Mouse (Mus musculus) heart, embryonic 15.5 days (tissue): ENCODE measurements around the gene Nktr. TPM values are rescaled to one million over a fixed set of nuclear protein-coding genes. Genes with fewer than 3 reads are reported as not detected.

Experiments
- ATAC-seq: fragments of 200-750 bp; cut with Nextera tagmentation; replicated peaks from 2 replicates; pipeline ENCODE4 v1.8.0; 2017; ENCODE audit warnings: low read depth, moderate TSS enrichment; ENCODE audit not compliant: insufficient number of reproducible peaks, insufficient read depth, low FRiP score
- H3K27ac ChIP-seq: fragments of 300-500 bp; sonication (generic); 2 replicates; pipeline ENCODE4 v1.5.1; 2015; ENCODE audit warnings: mild to moderate bottlenecking, inconsistent platforms
- H3K27me3 ChIP-seq: fragments of 300-500 bp; sonication (generic); 2 replicates; pipeline ENCODE4 v1.6.1; 2015; ENCODE audit warnings: inconsistent platforms
- H3K36me3 ChIP-seq: fragments of 300-500 bp; sonication (generic); 2 replicates; pipeline ENCODE4 v1.6.1; 2015; ENCODE audit warnings: mild to moderate bottlenecking, inconsistent platforms
- H3K4me1 ChIP-seq: fragments of 300-500 bp; sonication (generic); replicated peaks from 2 replicates; pipeline ENCODE4 v1.6.1; 2015; ENCODE audit warnings: inconsistent platforms
- H3K4me2 ChIP-seq: fragments of 300-500 bp; sonication (generic); 2 replicates; pipeline ENCODE4 v1.6.1; 2015; ENCODE audit warnings: inconsistent platforms, mild to moderate bottlenecking, moderate library complexity
- H3K4me3 ChIP-seq: fragments of 300-500 bp; sonication (generic); 2 replicates; pipeline ENCODE4 v1.5.1; 2015; ENCODE audit warnings: mild to moderate bottlenecking, inconsistent platforms
- H3K9ac ChIP-seq: fragments of 300-500 bp; sonication (generic); 2 replicates; pipeline ENCODE4 v1.6.1; 2015; ENCODE audit warnings: mild to moderate bottlenecking, inconsistent platforms
- H3K9me3 ChIP-seq: fragments of 300-500 bp; sonication (generic); replicated peaks from 2 replicates; pipeline ENCODE4 v1.6.1; 2016; ENCODE audit warnings: inconsistent platforms
- WGBS: fragments of 180-500 bp; shearing (Covaris S2); methylation state at CpG from one replicate; pipeline ENCODE4 v1.1.7; 2015; ENCODE audit warnings: mixed read lengths; 5-methylcytosine and 5-hydroxymethylcytosine counted together
- polyA plus RNA-seq: library from polyadenylated mRNA; unstranded; fragments of >200 nt; fragmentation: Nextera tagmentation; extraction: Ambion mirVana; gene quantifications from 2 replicates; pipeline ENCODE4 v1.2.1, GENCODE M21; 2015

The Nktr gene
- polyA plus RNA-seq, 1 experiment from 2014 or later, result 46.0 TPM

DNA sequence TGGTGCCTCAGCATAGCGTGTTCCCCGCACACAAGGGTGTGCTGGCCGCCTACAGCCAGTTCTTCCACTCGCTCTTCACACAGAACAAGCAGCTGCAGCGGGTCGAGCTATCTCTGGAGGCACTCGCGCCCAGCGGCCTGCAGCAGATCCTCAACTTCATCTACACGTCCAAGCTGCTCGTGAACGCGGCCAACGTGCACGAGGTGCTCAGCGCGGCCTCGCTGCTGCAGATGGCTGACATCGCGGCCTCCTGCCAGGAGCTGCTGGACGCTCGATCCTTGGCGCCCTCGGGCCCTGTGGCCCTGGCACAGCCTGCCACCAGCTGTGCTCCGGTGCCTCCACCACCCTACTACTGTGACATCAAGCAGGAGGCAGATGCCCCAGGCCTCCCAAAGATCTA, 43.8 kb downstream of the Nktr start:
- H3K4me2 ChIP-seq, result no peak overlapping the region
- H3K9me3 ChIP-seq, result no peaks in the 10 kb centered on the region
- 85% methylated on average over 25 of the region's 25 CpGs for WGBS
- H3K27ac ChIP-seq, result no peak overlapping the region
- H3K4me1 ChIP-seq, result peaks cover 43% of the 10 kb centered on the region
- no peaks in the 10 kb centered on the region for H3K27me3 ChIP-seq
- no peak for ATAC-seq
- peaks cover 50% of the 10 kb centered on the region for H3K36me3 ChIP-seq
- H3K9ac ChIP-seq, result no peak overlapping the region
- H3K4me3 ChIP-seq, result no peak overlapping the region

DNA sequence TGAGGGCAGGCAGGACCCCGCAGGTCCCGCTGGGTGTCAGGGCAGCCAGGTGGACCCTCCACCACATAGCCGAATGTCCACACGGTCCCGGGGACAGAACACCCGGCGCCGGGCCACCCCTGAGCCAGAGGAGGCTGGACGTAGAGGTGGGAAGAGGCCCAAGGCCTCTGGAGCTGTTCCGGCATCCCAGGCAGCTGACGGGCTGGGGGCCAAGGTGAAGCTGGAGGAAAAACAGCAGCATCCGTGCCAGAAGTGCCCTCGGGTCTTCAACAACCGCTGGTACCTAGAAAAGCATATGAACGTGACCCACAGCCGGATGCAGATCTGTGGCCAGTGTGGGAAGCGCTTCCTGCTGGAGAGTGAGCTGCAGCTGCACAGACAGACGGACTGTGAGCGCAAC, 44.7 kb downstream of the Nktr start:
- 81% methylated on average over 19 of the region's 19 CpGs for WGBS
- peaks cover 59% of the 10 kb centered on the region for H3K36me3 ChIP-seq
- H3K9ac ChIP-seq, result no peak overlapping the region
- H3K9me3 ChIP-seq, result no peaks in the 10 kb centered on the region
- H3K4me2 ChIP-seq, result no peak overlapping the region
- ATAC-seq, result no peak
- peaks cover 34% of the 10 kb centered on the region for H3K4me1 ChIP-seq
- no peaks in the 10 kb centered on the region for H3K27me3 ChIP-seq
- H3K27ac ChIP-seq, result no peak overlapping the region
- no peak overlapping the region for H3K4me3 ChIP-seq

DNA sequence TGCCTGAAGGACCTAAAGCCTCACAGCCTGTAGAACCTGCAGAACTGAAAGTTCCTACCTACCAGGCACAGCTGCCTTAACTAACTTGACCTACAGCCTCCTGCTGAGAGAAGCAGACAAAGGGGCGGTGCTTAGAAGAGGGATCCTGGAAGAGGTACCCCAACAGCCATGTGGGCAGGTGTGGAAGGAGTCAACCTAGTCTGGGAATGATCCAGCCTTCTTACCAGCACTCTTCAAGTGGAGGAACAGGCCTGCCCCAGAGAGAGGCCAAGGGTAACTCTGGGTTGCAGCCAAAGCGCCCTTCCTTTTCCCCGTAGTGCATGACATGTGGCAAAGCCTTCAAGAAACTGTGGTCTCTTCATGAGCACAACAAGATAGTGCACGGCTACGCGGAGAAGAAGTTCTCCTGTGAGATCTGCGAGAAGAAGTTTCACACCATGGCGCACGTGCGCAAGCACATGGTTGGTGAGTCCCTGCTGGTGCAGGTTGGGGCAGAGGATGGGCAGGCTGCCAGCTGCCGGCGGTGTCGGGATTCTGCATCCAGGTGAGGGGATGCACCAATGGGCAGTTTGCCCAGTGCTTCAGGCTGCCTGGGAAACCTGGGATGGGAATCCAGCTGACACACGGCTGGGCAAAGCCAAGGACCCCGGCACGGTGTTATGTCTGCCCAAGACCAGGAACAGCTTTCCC, 46.3 kb downstream of the Nktr start:
- WGBS, result 80% methylated on average over 16 of the region's 16 CpGs
- Histone ChIP-seq H3K36me3 (peaks cover 63% of the 10 kb centered on the region), H3K4me1 (peaks cover 29% of the 10 kb centered on the region), H3K4me3 (no peak overlapping the region), H3K27me3 (no peaks in the 10 kb centered on the region), H3K27ac (no peak overlapping the region), H3K9ac (no peak overlapping the region), H3K9me3 (no peaks in the 10 kb centered on the region), H3K4me2 (no peak overlapping the region)
- no peak for ATAC-seq

DNA sequence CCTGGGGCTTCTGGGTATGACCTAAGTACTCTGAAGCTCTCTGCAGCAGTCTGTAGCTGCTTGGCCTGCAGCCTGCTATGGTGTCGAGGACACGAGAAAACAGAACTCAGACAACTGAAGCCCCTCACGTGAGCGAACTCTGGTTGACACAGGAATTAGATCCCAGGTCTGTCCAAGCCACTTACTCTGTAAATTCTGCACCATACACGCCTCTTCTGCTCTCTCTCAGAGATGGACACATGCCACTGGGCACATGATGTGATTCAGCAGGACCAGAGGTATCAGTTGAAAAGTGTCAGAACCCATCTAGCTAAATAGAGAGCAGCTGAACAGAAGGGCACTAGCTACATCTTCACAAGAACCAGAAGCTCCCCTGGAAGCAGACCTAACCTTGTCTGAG, 53.4 kb downstream of the Nktr start:
- H3K9ac ChIP-seq, result no peak overlapping the region
- no peak overlapping the region for H3K4me3 ChIP-seq
- WGBS, result 49% methylated on average over 5 of the region's 5 CpGs
- H3K9me3 ChIP-seq, result no peaks in the 10 kb centered on the region
- peaks cover 21% of the 10 kb centered on the region for H3K4me1 ChIP-seq
- peaks cover 10% of the 10 kb centered on the region for H3K27me3 ChIP-seq
- no peak overlapping the region for H3K27ac ChIP-seq
- no peak overlapping the region for H3K4me2 ChIP-seq
- peaks cover 17% of the 10 kb centered on the region for H3K36me3 ChIP-seq
- ATAC-seq, result no peak

DNA sequence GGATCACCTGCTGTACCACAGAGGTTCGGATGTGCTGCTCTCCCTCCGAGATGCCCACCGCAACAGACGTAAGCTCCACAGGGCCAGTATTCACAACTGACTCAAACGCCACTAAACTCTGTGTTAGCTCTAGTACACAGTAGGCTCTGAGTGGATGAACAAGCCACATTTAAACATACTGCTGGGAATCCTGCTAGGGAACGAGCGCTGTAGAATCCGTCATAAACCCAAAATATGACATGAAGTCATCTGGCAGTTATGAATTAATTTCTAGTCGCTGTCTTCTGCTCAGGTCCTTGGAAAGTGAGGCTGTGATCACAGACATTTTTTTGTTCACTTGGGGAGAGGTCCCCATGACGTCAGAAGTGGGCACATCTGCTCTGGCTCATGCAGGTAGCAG, 57.0 kb downstream of the Nktr start:
- peaks cover 41% of the 10 kb centered on the region for H3K27me3 ChIP-seq
- peak overlapping the region; percentile 73 for H3K27ac ChIP-seq
- H3K9me3 ChIP-seq, result no peaks in the 10 kb centered on the region
- H3K9ac ChIP-seq, result no peak overlapping the region
- H3K4me2 ChIP-seq, result peak overlapping the region; percentile 75; the same call in 1 of the 2 replicates
- no peak for ATAC-seq
- H3K4me3 ChIP-seq, result no peak overlapping the region
- H3K4me1 ChIP-seq, result peaks cover 34% of the 10 kb centered on the region
- no peaks in the 10 kb centered on the region for H3K36me3 ChIP-seq
- WGBS, result 69% methylated on average over 10 of the region's 10 CpGs

DNA sequence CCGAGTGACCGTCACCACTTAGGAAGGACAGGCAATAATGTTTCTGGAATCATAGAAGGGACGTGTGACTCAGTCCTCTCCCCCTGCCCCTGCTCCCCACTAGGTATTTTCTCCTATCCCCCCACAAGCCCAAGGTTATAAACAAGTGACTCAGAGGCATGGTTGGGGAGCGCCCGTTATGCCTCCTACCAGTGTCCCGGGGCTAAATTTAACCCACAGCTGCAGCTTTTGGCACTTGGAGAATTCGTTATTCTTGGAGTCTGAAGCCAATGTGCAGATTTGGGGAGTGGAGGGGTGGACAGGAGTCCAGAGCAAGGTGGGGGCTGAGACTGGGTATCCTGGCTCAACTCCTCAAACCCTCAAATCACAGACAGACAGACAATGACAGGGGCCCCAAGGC, 57.5 kb downstream of the Nktr start:
- Histone ChIP-seq H3K27ac (peak overlapping the region; percentile 73), H3K9me3 (no peaks in the 10 kb centered on the region), H3K27me3 (peaks cover 41% of the 10 kb centered on the region), H3K4me2 (peak overlapping the region; percentile 75), H3K4me3 (no peak overlapping the region), H3K9ac (no peak overlapping the region), H3K4me1 (peaks cover 34% of the 10 kb centered on the region), H3K36me3 (no peaks in the 10 kb centered on the region)
- ATAC-seq, result no peak; the same call in 1 of the 2 replicates
- WGBS, result 43% methylated on average over 7 of the region's 7 CpGs

DNA sequence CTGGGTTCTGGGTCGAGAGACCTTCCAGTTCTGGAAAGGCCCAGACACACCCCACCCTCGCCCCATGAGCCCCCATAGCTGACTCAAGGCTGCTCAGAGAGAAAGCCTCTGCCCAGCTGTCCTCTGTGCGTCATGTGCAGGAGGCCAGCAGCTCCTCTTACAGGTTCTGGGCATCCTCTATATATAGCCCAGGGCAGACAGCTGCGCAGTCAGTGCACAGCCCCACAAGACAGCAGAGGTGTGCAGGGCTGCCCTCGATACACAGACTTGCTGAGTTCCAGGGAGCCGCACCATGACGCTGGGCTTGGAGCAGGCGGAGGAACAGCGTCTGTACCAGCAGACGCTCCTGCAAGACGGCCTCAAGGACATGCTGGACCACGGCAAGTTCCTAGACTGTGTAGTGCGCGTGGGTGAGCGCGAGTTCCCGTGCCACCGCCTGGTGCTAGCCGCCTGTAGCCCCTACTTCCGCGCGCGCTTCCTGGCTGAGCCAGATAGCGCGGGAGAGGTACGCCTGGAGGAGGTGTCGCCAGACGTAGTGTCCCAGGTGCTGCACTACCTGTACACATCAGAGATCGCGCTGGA, 58.6 kb downstream of the Nktr start, which contains the start of gene Klhl40:
Klhl40 (plus strand) TSS at position 124 of the 582 bp plus-strand sequence.
- Histone ChIP-seq H3K27ac (peak within 1 kb of the TSS; percentile 73), H3K4me1 (peaks cover 32% of the 10 kb centered on the region), H3K4me2 (peak within 1 kb of the TSS; percentile 75), H3K36me3 (no peaks in the 10 kb centered on the region), H3K27me3 (peaks cover 41% of the 10 kb centered on the region), H3K4me3 (peak within 1 kb of the TSS; percentile 40), H3K9ac (peak within 1 kb of the TSS; percentile 40), H3K9me3 (no peaks in the 10 kb centered on the region)
- WGBS, result 15% methylated on average over 30 of the region's 30 CpGs
- ATAC-seq, result peak; percentile 76

DNA sequence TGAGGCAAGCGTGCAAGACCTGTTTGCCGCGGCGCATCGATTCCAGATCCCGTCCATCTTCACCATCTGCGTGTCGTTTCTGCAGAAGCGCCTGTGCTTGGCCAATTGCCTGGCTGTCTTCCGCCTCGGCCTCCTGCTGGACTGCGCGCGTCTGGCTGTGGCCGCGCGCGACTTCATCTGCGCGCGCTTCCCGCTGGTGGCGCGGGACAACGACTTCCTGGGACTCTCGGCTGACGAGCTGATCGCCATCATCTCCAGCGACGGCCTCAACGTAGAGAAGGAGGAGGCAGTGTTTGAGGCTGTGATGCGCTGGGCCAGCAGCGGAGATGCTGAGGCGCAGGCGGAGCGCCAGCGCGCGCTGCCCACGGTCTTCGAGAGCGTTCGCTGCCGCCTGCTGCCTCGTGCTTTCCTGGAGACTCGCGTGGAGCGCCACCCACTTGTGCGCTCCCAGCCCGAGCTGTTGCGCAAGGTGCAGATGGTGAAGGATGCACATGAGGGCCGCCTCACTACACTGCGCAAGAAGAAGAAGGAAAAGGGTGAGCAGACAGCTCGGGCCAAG, 59.2 kb downstream of the Nktr start:
- ATAC-seq, result peak; percentile 40; the same call in 1 of the 2 replicates
- Histone ChIP-seq H3K27ac (no peak overlapping the region), H3K9ac (peak overlapping the region; percentile 40), H3K9me3 (no peaks in the 10 kb centered on the region), H3K36me3 (no peaks in the 10 kb centered on the region), H3K27me3 (peaks cover 41% of the 10 kb centered on the region), H3K4me2 (peak overlapping the region; percentile 75), H3K4me3 (peak overlapping the region; percentile 40), H3K4me1 (peaks cover 34% of the 10 kb centered on the region)
- WGBS, result 13% methylated on average over 54 of the region's 54 CpGs

DNA sequence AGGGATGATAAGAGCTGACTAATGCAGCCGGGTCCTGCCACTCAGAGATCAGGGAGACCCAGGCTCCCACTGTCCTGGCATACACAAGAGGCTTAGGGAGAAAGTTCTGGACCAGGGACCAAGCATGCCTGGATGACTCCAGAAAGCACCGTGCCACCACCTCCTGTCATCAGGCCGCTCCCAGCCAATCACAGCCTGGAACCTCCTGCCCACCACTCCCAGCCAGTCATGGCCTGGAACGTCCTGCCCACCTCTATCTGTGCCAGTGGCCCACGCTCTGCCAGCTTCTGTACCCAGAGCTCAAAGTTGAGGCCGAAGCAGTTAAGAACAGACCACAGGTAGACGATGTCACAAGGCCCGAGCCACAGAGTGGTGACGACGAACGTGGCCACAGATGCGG, 65.8 kb downstream of the Nktr start:
- ATAC-seq, result 0 out of 2 replicates have a peak, but pooled peaks have one; percentile 20
- no peak overlapping the region for H3K9ac ChIP-seq
- no peak overlapping the region for H3K27ac ChIP-seq
- H3K4me2 ChIP-seq, result no peak overlapping the region
- no peaks in the 10 kb centered on the region for H3K36me3 ChIP-seq
- no peaks in the 10 kb centered on the region for H3K9me3 ChIP-seq
- 75% methylated on average over 12 of the region's 12 CpGs for whole genome bisulfite sequencing
- peaks cover 9% of the 10 kb centered on the region; the same call in 1 of the 2 replicates for H3K4me1 ChIP-seq
- H3K27me3 ChIP-seq, result peaks cover 22% of the 10 kb centered on the region
- H3K4me3 ChIP-seq, result no peak overlapping the region

DNA sequence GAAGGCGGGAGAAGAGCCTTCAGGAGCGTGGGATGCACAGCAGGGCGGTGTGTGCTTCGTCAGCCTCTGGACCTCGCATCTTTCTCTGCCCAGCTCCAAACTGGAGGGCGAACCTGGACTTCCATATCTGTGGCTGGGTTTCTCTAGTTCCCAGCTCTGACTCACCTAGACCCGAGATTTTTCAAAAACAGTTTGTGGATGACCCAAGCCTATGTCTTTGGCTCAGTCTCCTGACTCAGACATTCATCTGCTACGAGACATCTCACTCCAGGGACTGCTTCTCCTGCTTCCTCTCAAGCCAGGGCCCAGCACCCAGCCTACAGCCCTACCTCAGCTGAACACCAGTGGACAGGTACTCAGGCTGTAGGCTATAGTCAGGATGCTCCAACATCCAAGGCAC, 66.3 kb downstream of the Nktr start:
- no peak for ATAC-seq
- H3K9me3 ChIP-seq, result no peaks in the 10 kb centered on the region
- WGBS, result 83% methylated on average over 8 of the region's 8 CpGs
- H3K36me3 ChIP-seq, result no peaks in the 10 kb centered on the region
- H3K4me2 ChIP-seq, result no peak overlapping the region
- H3K9ac ChIP-seq, result no peak overlapping the region
- H3K4me3 ChIP-seq, result no peak overlapping the region
- H3K4me1 ChIP-seq, result peaks cover 9% of the 10 kb centered on the region; the same call in 1 of the 2 replicates
- H3K27me3 ChIP-seq, result peaks cover 17% of the 10 kb centered on the region
- H3K27ac ChIP-seq, result no peak overlapping the region

DNA sequence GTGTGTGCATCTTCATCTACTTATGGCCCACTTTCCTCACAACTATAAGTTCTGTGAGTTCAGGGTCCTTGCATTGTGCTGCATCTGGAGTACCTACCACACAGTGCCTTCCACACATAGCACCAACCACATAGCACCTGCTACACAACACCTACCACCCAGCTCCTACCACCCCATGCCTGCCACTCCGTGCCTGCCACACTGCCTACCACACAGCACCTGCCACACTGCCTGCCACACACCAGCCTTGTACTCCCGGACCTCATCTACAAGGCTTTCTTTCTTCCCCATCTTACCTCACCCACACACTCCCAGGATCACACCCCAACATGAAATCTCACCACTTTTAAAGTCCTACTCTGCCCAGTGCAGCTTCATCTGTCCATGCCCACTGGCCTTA, 67.4 kb downstream of the Nktr start:
- Histone ChIP-seq H3K9me3 (no peaks in the 10 kb centered on the region), H3K4me3 (no peak overlapping the region), H3K9ac (no peak overlapping the region), H3K4me2 (no peak overlapping the region), H3K27ac (no peak overlapping the region), H3K4me1 (peaks cover 20% of the 10 kb centered on the region), H3K27me3 (peaks cover 15% of the 10 kb centered on the region; the same call in 1 of the 2 replicates), H3K36me3 (no peaks in the 10 kb centered on the region)
- no peak for ATAC-seq
- 81% methylated on average over 2 of the region's 2 CpGs for WGBS
